ENCODE assay signal across 8 mouse cellular contexts in the genomic region with DNA sequence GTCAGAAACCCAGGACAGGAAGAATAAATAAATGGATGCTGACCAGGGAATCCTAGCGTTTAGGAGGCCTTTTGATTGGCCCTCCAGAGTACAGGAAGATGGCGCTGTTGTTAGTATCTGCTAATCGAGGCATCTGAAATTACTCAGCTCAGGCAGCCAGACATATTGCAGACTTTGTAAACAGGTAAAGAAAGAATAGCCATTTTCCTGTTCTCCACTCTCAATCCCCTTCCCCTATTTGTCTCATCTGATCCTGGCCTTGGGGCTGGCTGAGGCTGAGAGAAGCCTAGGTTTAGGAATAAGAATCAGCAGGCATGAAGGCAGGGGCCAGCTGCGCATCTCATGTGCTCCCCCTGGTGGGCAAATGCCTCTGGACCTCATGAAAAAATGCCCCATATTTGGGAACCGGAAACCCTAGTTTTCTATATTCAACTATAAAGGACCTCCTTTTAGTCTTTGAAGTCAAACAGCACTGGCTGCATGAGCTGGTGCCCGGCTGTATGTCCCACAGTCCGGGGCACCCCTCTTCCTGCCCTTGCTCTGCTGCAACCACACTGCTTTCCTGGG. TPM values are rescaled to one million over a fixed set of nuclear protein-coding genes. Genes with fewer than 3 reads are reported as not detected.
DNase-seq lines count a peak whose midpoint lies in the region.

No protein-coding gene starts in this region.

- intact Hi-C loops in gastrocnemius, postnatal 36 days (cut with DNase I): loop anchor here (2.0 to 5.0 kb wide), 3 partner anchors 81 to 183 kb away; no protein-coding TSS in a partner anchor

- peak; percentile 48 for DNase-seq in 3134 (ENCODE audit: extremely low read depth, insufficient read length, low spot score)
- peak; percentile 79 for DNase-seq in MN1 (ENCODE audit: low spot score)
- DNase-seq in cerebellum, adult 8-10 months: peak; percentile 63
- DNase-seq in gastrocnemius, postnatal 36 days: peak; percentile 70 to 75
- DNase-seq in kidney, postnatal 10 days: peak; percentile 92
- peak; percentile 70 to 75 for DNase-seq in lung, adult 18-20 months
- peak; percentile 76 for DNase-seq in retina, postnatal 1 day
- DNase-seq in urinary bladder, adult 18-20 months (ENCODE audit: low spot score in 2 of 2): peak; percentile 58 to 65

RNA-seq across cellular contexts. Expression of a gene that starts 44.8 kb away (rescaled TPM):
- total RNA-seq in gastrocnemius, postnatal 36 days (2021): 10 to 100 TPM; 16.9 to 18.7 TPM

RNA-seq across cellular contexts. Expression of a gene that starts 48.7 kb away (rescaled TPM):
- 10 to 100 TPM; 14.1 to 17.1 TPM for total RNA-seq in gastrocnemius, postnatal 36 days (2021)

Comparison
In these comparisons a context has a peak if more than half of its experiments do, and no peak if none do; other contexts are left out.
1. Peak in every context shown above with its lines: DNase-seq.